8 mouse cellular contexts compared by ENCODE assay signal in genomic region chr10:80538710-80539394, GRCm38 (mm10). TPM values are rescaled to one million over a fixed set of nuclear protein-coding genes. Genes with fewer than 3 reads are reported as not detected.
DNase-seq lines count a peak whose midpoint lies in the region; TF ChIP-seq lines count a peak whose summit lies in the region.

Gene Atp8b3, minus strand, starts transcription at chr10:80539124.

- peak in 1 of 2 experiments; percentile 70; a peak in 2 of 4 replicates for TF ChIP-seq CTCF in CH12.LX (conservative IDR thresholded peaks at IDR 0.05 in 1 of 2, IDR thresholded peaks at IDR 0.05 in 1 of 2; ENCODE audit: low read depth in 2 of 2, low read length in 2 of 2)

- H3K4me2 ChIP-seq in CH12.LX (ENCODE audit: insufficient read depth, low read depth, poor library complexity, severe bottlenecking) = peak within 1 kb of the TSS; percentile 82

- no peak within 1 kb of the TSS for H3K9ac ChIP-seq in CH12.LX (ENCODE audit: insufficient read depth, low read depth)

- H3K79me2 ChIP-seq in CH12.LX (replicated peaks; ENCODE audit: control insufficient read depth, extremely low read depth, insufficient read depth, poor library complexity, severe bottlenecking) = no peaks in the 10 kb centered on the region

- TF ChIP-seq RAD21 in CH12.LX (IDR thresholded peaks at IDR 0.05; ENCODE audit: low read depth, low read length) = peak; percentile 13

- intact Hi-C loops in heart, postnatal 10 days (cut with DNase I) = loop anchor here (10.0 kb wide), 1 partner anchor 234 kb away; no protein-coding TSS in a partner anchor
- intact Hi-C loops in left cerebral cortex, postnatal 36 days (cut with DNase I) = no loop called here

- peaks cover 21 to 33% of the 10 kb centered on the region in 2 experiments for H3K4me1 ChIP-seq in CH12.LX (ENCODE audit: control insufficient read depth in 1 of 2, insufficient read depth in 2 of 2)
- H3K4me1 ChIP-seq in erythroblast, embryonic 14.5 days (ENCODE audit: control insufficient read depth) = peaks cover 72% of the 10 kb centered on the region

- dilution Hi-C loops in CH12.LX (cut with MboI; ENCODE audit: extremely low pct_ligation_motif_present, extremely low pct_unique_long_range_greater_than_20kb, low sequenced_read_pairs) = no loop called here

- peak within 1 kb of the TSS; percentile 27 to 56 (median 41) for H3K4me3 ChIP-seq in CH12.LX (replicated peaks in 1 of 3; ENCODE audit: low read depth in 2 of 3, low read length in 2 of 3, poor library complexity in 1 of 3)
- H3K4me3 ChIP-seq in erythroblast, embryonic 14.5 days (replicated peaks) = peak within 1 kb of the TSS; percentile 61

- TF ChIP-seq POLR2A in CH12.LX (IDR thresholded peaks at IDR 0.05; ENCODE audit: low read depth, low read length) = peak; percentile 57; the same call in 1 of the 2 replicates

- DNase-seq in CH12.LX (ENCODE audit: extremely low read depth) = peak; percentile 98
- DNase-seq in adrenal gland, adult (ENCODE audit: inconsistent age in 2 of 2, low spot score in 1 of 2) = peak; percentile 96 to 97
- DNase-seq in heart, postnatal 10 days = peak; percentile 65 to 78
- peak; percentile 92 to 96 for DNase-seq in kidney, postnatal 4 days
- peak; percentile 79 for DNase-seq in mesoderm, embryonic 11.5 days (ENCODE audit: low read depth, low spot score)
- DNase-seq in spleen, adult 12 weeks (ENCODE audit: low spot score) = peak; percentile 92
- DNase-seq in left cerebral cortex, postnatal 36 days (ENCODE audit: low spot score in 2 of 2) = no peak

- peaks cover 25 to 34% of the 10 kb centered on the region in 2 experiments for H3K36me3 ChIP-seq in CH12.LX (replicated peaks in 1 of 2; ENCODE audit: control insufficient read depth in 1 of 2, insufficient read depth in 1 of 2, low read length in 1 of 2)
- peaks cover 35% of the 10 kb centered on the region for H3K36me3 ChIP-seq in erythroblast, embryonic 14.5 days (ENCODE audit: control insufficient read depth)

- TF ChIP-seq EP300 in CH12.LX (IDR thresholded peaks at IDR 0.05; ENCODE audit: low read length) = no peak

- in situ Hi-C loops in CH12.LX (cut with MboI; ENCODE audit: low pct_ligation_motif_present, low pct_unique_long_range_greater_than_20kb, low sequenced_read_pairs) = no loop called here

- no peaks in the 10 kb centered on the region for H3K9me3 ChIP-seq in CH12.LX (replicated peaks; ENCODE audit: low read length)
- H3K9me3 ChIP-seq in erythroblast, embryonic 14.5 days (ENCODE audit: control insufficient read depth, low read length) = no peaks in the 10 kb centered on the region

- peaks cover 10% of the 10 kb centered on the region for H3K27me3 ChIP-seq in CH12.LX (replicated peaks)
- peaks cover 15% of the 10 kb centered on the region for H3K27me3 ChIP-seq in erythroblast, embryonic 14.5 days (ENCODE audit: control insufficient read depth)

- H3K27ac ChIP-seq in CH12.LX (ENCODE audit: insufficient read depth, low read depth) = peak within 1 kb of the TSS; percentile 38; the same call in 1 of the 2 replicates

TF ChIP-seq in CH12.LX, 34 proteins besides CTCF, POLR2A, EP300 and RAD21:
- TF ChIP-seq CHD1 (IDR thresholded peaks at IDR 0.05; ENCODE audit: low read depth, low read length) (no peak), NELFE (IDR thresholded peaks at IDR 0.05; ENCODE audit: low read depth, low read length) (0 out of 2 replicates have a peak, but pooled peaks have one; percentile 22), MEF2A (IDR thresholded peaks at IDR 0.05; ENCODE audit: borderline replicate concordance, low read depth, low read length) (no peak), CHD2 (IDR thresholded peaks at IDR 0.05; ENCODE audit: low read length) (no peak), HCFC1 (IDR thresholded peaks at IDR 0.05; ENCODE audit: low read depth, low read length) (no peak), IRF4 (IDR thresholded peaks at IDR 0.05; ENCODE audit: low read depth, low read length) (0 out of 2 replicates have a peak, but pooled peaks have one; percentile 5), MAX (IDR thresholded peaks at IDR 0.05; ENCODE audit: low read length) (no peak), NRF1 (IDR thresholded peaks at IDR 0.05; ENCODE audit: low read depth, low read length) (no peak), E2F4 (IDR thresholded peaks at IDR 0.05; ENCODE audit: insufficient replicate concordance, low read depth, low read length) (no peak), USF1 (IDR thresholded peaks at IDR 0.05; ENCODE audit: low read depth, low read length) (no peak), MAZ (IDR thresholded peaks at IDR 0.05; ENCODE audit: low read depth, low read length) (no peak), BHLHE40 (IDR thresholded peaks at IDR 0.05; ENCODE audit: low read depth, low read length) (no peak), JUN (IDR thresholded peaks at IDR 0.05; ENCODE audit: insufficient read depth, low read depth, low read length) (no peak), SMC3 (IDR thresholded peaks at IDR 0.05; ENCODE audit: low read depth, low read length) (peak; percentile 10; the same call in 1 of the 2 replicates), MXI1 (IDR thresholded peaks at IDR 0.05; ENCODE audit: low read depth, low read length) (0 out of 2 replicates have a peak, but pooled peaks have one; percentile 28)

RNA-seq across cellular contexts. Expression of gene Atp8b3, which starts in this region (rescaled TPM):
- 0.08 and 0.21 TPM in 2 replicates for total RNA-seq in CH12.LX (2012; rRNA removed)
- total RNA-seq in CH12.LX (2014; rRNA removed) = 0.14 and 0.21 TPM in 2 replicates
- 0.11 and 0.27 TPM in 2 replicates for polyA plus RNA-seq in CH12.LX (2012; ENCODE audit: insufficient read length, low read depth)
- polyA plus RNA-seq in erythroblast, embryonic 14.5 days (2012) = 0.01 and 0.03 TPM in 2 replicates
- total RNA-seq in heart, postnatal 10 days (2021) = not detected
- under 1 TPM; 0.20 to 0.27 TPM for total RNA-seq in left cerebral cortex, postnatal 36 days (2021)

Comparison
In these comparisons a context has a peak if more than half of its experiments do, and no peak if none do; other contexts are left out.
1. Peak in DNase-seq, H3K4me3 ChIP-seq, H3K27ac ChIP-seq and H3K4me2 ChIP-seq in CH12.LX; RNA of the gene not detected or under 1 TPM.
2. Peak in DNase-seq in heart, postnatal 10 days; RNA of the gene not detected or under 1 TPM.
3. DNase-seq: peak in adrenal gland, adult (2 of 2), kidney, postnatal 4 days (2 of 2), mesoderm, embryonic 11.5 days (single experiment) and spleen, adult 12 weeks (single experiment); none in left cerebral cortex, postnatal 36 days (0 of 2).